Mouse (Mus musculus) ovary, postnatal 36 days (tissue): Measurements from ENCODE around the gene Ttc21a.
"Not testable (repeated sequence)": the region's sequence is repeated elsewhere in the genome, so short reads cannot be mapped to it uniquely, and the experiment has no call there.

ENCODE experiments used
- DNase-seq: peaks from one replicate; pipeline ENCODE4 v3.0.0; 2022; ENCODE audit warnings: low spot score, mixed read lengths

Ttc21a gene

GRCm38 (mm10) chr9:119999636-120000035, 62.2 kb downstream of the Ttc21a start:
- DNase-seq: no peak

DNA sequence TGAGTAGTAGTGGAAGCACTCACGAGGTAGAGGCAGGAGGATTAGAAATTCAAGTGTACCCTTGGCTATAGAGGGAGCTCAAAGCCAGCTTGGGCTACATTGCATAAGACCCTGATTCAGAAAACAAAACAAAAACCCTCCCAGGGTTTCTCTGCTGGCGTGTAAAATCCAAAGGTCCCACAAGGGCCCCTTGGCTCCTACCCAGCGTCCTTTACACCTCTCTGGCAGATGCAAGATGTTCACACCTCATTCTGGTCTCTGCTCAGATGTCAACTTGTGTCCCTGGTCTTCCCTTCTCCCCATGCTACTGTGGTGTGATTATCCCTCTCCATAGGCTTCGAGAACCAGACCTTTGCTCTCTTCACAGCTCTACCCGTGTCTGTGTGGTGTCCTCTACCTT, 63.4 kb downstream of the Ttc21a start:
- no peak for DNase-seq

DNA sequence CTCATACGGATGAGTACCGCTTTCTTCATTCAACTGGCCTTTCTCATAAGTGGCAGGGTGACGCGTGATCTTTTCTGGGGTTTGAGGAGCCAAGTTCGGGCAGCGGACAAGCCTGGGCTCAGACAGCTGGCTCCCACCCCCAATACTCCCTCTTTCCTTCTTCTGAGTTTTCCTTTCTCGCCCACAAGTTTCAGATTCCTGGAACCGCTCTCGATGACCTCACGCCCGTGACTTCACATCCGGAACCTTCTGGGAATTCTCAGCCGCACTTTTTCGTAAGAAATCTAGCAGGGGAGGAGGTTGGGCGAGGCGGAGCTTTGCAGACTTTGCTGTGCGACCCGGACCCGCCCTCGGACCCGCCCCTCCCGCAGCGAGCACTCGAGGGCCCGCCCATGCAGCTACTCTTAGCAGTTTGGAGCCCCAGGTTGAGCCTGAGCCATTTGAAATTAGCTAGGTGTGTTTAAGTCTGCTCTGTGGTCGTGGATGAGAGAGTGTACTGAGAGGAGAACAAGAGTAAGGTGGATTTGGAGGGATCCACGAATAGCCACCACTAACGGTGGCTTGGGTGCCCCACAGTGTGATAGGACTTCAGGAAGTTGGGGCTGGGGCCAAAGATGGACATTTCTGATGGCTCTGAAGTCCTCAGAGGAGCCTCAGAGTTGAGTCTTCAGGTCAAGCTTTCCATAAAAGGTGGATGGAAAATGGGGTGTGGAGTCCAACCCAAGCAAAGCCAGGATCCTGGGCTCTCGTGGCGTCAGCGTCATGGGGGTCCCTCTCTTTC, 64.7 kb downstream of the Ttc21a start:
- peak; percentile 84 for DNase-seq

DNA sequence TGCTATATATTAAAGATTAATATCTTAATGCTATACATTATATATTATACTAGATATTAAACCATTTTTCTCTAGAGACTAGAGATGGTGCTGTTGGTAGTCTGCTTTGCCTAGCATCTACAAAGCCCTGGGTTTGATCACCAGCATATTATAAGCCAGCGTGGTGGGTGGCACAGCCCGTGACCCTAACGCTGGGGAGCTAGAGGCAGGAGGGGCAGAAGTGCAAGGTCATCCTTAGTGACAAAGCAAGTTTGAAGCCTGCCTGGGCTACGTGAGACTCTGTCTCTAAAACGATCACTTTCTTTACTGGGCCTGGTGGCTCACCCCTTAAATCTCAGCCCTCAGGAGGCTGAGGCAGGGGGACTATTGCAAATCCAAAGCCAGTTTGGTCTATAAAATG, 65.5 kb downstream of the Ttc21a start:
- DNase-seq: no peak

DNA sequence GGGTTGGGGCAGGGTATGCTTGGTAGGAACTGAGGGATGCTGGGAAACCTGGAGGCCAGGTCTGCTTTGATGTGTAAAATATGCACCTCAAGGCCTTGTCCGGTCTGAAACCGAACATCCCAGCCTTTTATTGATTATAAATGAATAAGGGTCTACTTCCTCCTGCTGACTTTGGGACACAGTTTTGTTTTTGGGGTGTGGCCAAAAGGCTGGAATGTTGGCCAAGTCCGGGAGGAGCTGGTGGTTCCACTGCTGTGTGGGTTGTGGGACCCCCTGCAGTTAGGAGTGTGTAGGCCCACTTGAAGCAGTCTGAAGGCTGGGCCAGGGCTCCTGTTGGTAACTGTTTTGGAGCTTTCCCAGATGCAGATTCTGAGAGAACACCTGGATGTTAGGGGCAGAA, 68.5 kb downstream of the Ttc21a start:
- no peak for DNase-seq

GRCm38 (mm10) chr9:120007833-120008232, 70.4 kb downstream of the Ttc21a start:
- no peak for DNase-seq

DNA sequence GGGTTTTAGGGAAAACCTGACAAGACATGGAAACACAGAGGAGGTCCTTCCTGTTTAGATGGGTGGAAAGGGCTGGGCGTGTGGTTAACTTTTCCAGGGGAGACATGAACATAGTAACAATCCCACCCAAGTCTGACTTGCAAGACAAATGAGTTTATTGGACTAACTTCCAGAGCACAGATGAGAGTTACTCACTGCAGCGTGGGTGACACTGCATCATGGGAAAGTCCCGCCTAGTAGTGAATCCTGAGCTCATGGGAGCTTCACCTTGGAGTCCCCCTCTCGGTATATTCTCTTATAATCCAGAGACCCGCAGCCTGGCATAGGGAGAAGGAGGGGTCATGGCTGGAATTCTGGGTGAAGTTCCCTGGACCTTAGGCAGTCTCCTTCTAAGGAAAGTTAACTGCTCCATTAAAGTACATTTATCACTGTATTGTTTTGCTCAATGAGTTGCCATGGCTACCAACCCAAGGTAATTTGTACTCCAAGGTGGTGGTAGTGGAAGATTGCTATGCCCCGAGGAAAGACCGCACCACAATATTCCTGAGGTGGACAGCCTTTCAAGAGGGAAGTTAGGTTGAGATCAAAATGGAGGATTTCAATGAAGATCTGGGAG, 71.9 kb downstream of the Ttc21a start:
- no peak for DNase-seq

DNA sequence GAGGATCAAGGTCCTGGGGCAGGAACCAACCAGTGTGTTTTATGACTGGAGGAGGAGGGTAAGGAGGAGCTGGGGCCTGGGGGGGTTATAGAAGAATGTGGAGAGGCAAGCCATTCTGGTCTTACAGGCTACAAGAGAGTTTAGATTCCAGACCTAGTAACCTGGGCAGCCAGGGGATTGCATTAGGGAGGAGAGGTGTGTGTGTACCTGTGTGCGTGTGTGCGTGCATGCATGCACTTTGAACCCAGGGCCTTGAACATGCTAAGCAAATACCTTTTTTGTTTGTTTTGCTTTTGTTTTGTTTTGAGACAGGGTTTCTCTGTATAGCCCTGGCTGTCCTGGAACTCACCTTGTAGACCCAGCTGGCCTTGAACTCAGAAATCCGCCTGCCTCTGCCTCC, 72.5 kb downstream of the Ttc21a start:
- DNase-seq: no peak

- peak; percentile 99 for DNase-seq
Observed at GRCm38 (mm10) chr9:120010781-120011511, 73.5 kb downstream of the Ttc21a start.

DNA sequence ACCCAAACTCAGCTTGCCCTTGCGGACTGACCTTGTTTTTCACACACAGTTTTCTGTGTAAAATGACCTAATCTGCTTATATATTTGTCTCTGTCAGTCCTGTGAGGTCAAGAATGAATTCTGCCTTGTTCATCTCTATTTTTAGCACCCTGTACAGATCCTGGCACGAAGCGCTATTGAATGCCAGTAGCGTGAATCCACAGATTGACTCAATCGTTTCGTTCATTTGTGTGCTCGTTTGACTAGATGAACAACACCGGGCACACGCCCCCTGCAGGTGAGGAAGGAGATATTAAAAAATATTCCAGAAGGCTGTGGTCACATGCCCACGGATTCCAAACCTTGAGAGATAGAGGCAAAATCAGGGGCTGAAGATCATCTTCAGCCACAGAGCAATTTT, 74.1 kb downstream of the Ttc21a start:
- peak; percentile 63 for DNase-seq

GRCm38 (mm10) chr9:120012161-120012560, 74.8 kb downstream of the Ttc21a start:
- DNase-seq: not testable (repeated sequence)

DNA sequence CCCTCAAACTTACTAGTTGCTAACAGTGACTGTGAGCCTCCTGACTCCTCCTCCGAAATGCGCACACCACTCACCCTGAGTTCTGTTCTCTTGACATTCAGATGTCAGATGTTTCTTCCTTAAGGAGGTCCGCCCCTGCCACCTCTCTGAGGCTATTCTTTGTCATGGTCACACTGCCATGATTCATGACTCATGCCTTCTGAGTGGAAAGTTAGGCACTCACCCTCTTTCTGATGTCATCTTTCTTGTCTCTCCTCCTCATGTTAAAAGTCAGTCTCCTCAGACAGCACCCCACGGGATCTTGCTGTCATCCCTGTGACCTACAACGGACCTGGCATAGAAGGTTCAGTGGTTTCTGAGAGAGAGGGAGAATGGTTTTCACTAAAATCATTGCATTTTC, 75.4 kb downstream of the Ttc21a start:
- DNase-seq: no peak

GRCm38 (mm10) chr9:120013251-120013820, 75.9 kb downstream of the Ttc21a start:
- no peak for DNase-seq

- DNase-seq: no peak
Observed at GRCm38 (mm10) chr9:120014828-120015227, 77.4 kb downstream of the Ttc21a start.

- DNase-seq: no peak
Observed at GRCm38 (mm10) chr9:120016956-120017355, 79.5 kb downstream of the Ttc21a start.
